Mouse (Mus musculus) heart, embryonic 15.5 days (tissue): Measurements from ENCODE around the gene Vegfb. TPM values are rescaled to one million over a fixed set of nuclear protein-coding genes. Genes with fewer than 3 reads are reported as not detected.

ENCODE experiments used
- ATAC-seq: fragments of 200-750 bp; cut with Nextera tagmentation; replicated peaks from 2 replicates; pipeline ENCODE4 v1.8.0; 2017; ENCODE audit warnings: low read depth, moderate TSS enrichment; ENCODE audit not compliant: insufficient number of reproducible peaks, insufficient read depth, low FRiP score
- H3K27ac ChIP-seq: fragments of 300-500 bp; sonication (generic); 2 replicates; pipeline ENCODE4 v1.5.1; 2015; ENCODE audit warnings: mild to moderate bottlenecking, inconsistent platforms
- H3K27me3 ChIP-seq: fragments of 300-500 bp; sonication (generic); 2 replicates; pipeline ENCODE4 v1.6.1; 2015; ENCODE audit warnings: inconsistent platforms
- H3K36me3 ChIP-seq: fragments of 300-500 bp; sonication (generic); 2 replicates; pipeline ENCODE4 v1.6.1; 2015; ENCODE audit warnings: mild to moderate bottlenecking, inconsistent platforms
- H3K4me1 ChIP-seq: fragments of 300-500 bp; sonication (generic); replicated peaks from 2 replicates; pipeline ENCODE4 v1.6.1; 2015; ENCODE audit warnings: inconsistent platforms
- H3K4me2 ChIP-seq: fragments of 300-500 bp; sonication (generic); 2 replicates; pipeline ENCODE4 v1.6.1; 2015; ENCODE audit warnings: inconsistent platforms, mild to moderate bottlenecking, moderate library complexity
- H3K4me3 ChIP-seq: fragments of 300-500 bp; sonication (generic); 2 replicates; pipeline ENCODE4 v1.5.1; 2015; ENCODE audit warnings: mild to moderate bottlenecking, inconsistent platforms
- H3K9ac ChIP-seq: fragments of 300-500 bp; sonication (generic); 2 replicates; pipeline ENCODE4 v1.6.1; 2015; ENCODE audit warnings: mild to moderate bottlenecking, inconsistent platforms
- H3K9me3 ChIP-seq: fragments of 300-500 bp; sonication (generic); replicated peaks from 2 replicates; pipeline ENCODE4 v1.6.1; 2016; ENCODE audit warnings: inconsistent platforms
- WGBS: fragments of 180-500 bp; shearing (Covaris S2); methylation state at CpG from one replicate; pipeline ENCODE4 v1.1.7; 2015; ENCODE audit warnings: mixed read lengths; 5-methylcytosine and 5-hydroxymethylcytosine counted together
- polyA plus RNA-seq: library from polyadenylated mRNA; unstranded; fragments of >200 nt; fragmentation: Nextera tagmentation; extraction: Ambion mirVana; gene quantifications from 2 replicates; pipeline ENCODE4 v1.2.1, GENCODE M21; 2015

Gene Vegfb
- polyA plus RNA-seq, 1 experiment from 2014 or later: 149 TPM

- Histone ChIP-seq H3K36me3 (peaks cover 14% of the 10 kb centered on the region; the same call in 1 of the 2 replicates), H3K4me1 (peaks cover 31% of the 10 kb centered on the region), H3K9ac (no peak overlapping the region), H3K27me3 (no peaks in the 10 kb centered on the region), H3K27ac (no peak overlapping the region; the same call in 1 of the 2 replicates), H3K9me3 (no peaks in the 10 kb centered on the region), H3K4me3 (no peak overlapping the region), H3K4me2 (no peak overlapping the region)
- no peak for ATAC-seq
- 89% methylated on average over 5 of the region's 5 CpGs for WGBS
Observed at GRCm38 (mm10) chr19:6949532-6949931, 37.9 kb downstream of the Vegfb start.

- Histone ChIP-seq H3K4me1 (peaks cover 25% of the 10 kb centered on the region), H3K4me3 (no peak overlapping the region), H3K9ac (no peak overlapping the region), H3K36me3 (0 out of 2 replicates have a peak, but pooled peaks cover 14% of the 10 kb centered on the region), H3K9me3 (no peaks in the 10 kb centered on the region), H3K27ac (no peak overlapping the region), H3K27me3 (no peaks in the 10 kb centered on the region), H3K4me2 (no peak overlapping the region)
- 77% methylated on average over 4 of the region's 4 CpGs for WGBS
- no peak for ATAC-seq
Observed at GRCm38 (mm10) chr19:6948186-6948585, 39.3 kb downstream of the Vegfb start.

GRCm38 (mm10) chr19:6947742-6948141, 39.7 kb downstream of the Vegfb start:
- ATAC-seq: no peak
- WGBS: 65% methylated on average over 4 of the region's 4 CpGs

GRCm38 (mm10) chr19:6943709-6944108, 43.7 kb downstream of the Vegfb start:
- H3K36me3 ChIP-seq: 0 out of 2 replicates have a peak, but pooled peaks cover 14% of the 10 kb centered on the region
- H3K27ac ChIP-seq: no peak overlapping the region
- H3K27me3 ChIP-seq: no peaks in the 10 kb centered on the region
- H3K4me3 ChIP-seq: no peak overlapping the region
- ATAC-seq: no peak
- no peaks in the 10 kb centered on the region for H3K9me3 ChIP-seq
- H3K4me2 ChIP-seq: no peak overlapping the region
- peaks cover 28% of the 10 kb centered on the region for H3K4me1 ChIP-seq
- WGBS: 92% methylated on average over 6 of the region's 6 CpGs
- no peak overlapping the region for H3K9ac ChIP-seq

More at GRCm38 (mm10) chr19:6947742-6948141, 39.7 kb downstream of the Vegfb start:
- no peaks in the 10 kb centered on the region for H3K9me3 ChIP-seq
- 0 out of 2 replicates have a peak, but pooled peaks cover 14% of the 10 kb centered on the region for H3K36me3 ChIP-seq
- no peak overlapping the region for H3K4me2 ChIP-seq
- H3K27ac ChIP-seq: no peak overlapping the region
- no peak overlapping the region for H3K4me3 ChIP-seq
- H3K4me1 ChIP-seq: peaks cover 25% of the 10 kb centered on the region
- H3K27me3 ChIP-seq: no peaks in the 10 kb centered on the region
- no peak overlapping the region for H3K9ac ChIP-seq

GRCm38 (mm10) chr19:6942764-6943163, 44.7 kb downstream of the Vegfb start:
- Histone ChIP-seq H3K27ac (peak overlapping the region; percentile 95), H3K36me3 (0 out of 2 replicates have a peak, but pooled peaks cover 14% of the 10 kb centered on the region), H3K4me1 (peaks cover 28% of the 10 kb centered on the region), H3K4me2 (peak overlapping the region; percentile 99), H3K4me3 (peak overlapping the region; percentile 87), H3K9ac (peak overlapping the region; percentile 95), H3K9me3 (no peaks in the 10 kb centered on the region), H3K27me3 (no peaks in the 10 kb centered on the region)
- 23% methylated on average over 5 of the region's 5 CpGs for WGBS
- no peak for ATAC-seq

GRCm38 (mm10) chr19:6942249-6942691, 45.2 kb downstream of the Vegfb start, which contains the start of gene Gpr137:
Gpr137 (minus strand) TSS chr19:6942480.
- Histone ChIP-seq H3K27ac (peak within 1 kb of the TSS; percentile 95), H3K9ac (peak within 1 kb of the TSS; percentile 95), H3K36me3 (0 out of 2 replicates have a peak, but pooled peaks cover 14% of the 10 kb centered on the region), H3K4me3 (peak within 1 kb of the TSS; percentile 87), H3K4me2 (peak within 1 kb of the TSS; percentile 99), H3K9me3 (no peaks in the 10 kb centered on the region), H3K4me1 (peaks cover 28% of the 10 kb centered on the region), H3K27me3 (no peaks in the 10 kb centered on the region)
- peak; percentile 90 for ATAC-seq
- under 1% methylated on average over 27 of the region's 27 CpGs for WGBS

GRCm38 (mm10) chr19:6941372-6942248, 45.8 kb downstream of the Vegfb start, which contains the start of gene Bad:
Bad (plus strand) TSS chr19:6941861.
- peak within 1 kb of the TSS; percentile 87 for H3K4me3 ChIP-seq
- H3K9ac ChIP-seq: peak within 1 kb of the TSS; percentile 95
- H3K36me3 ChIP-seq: 0 out of 2 replicates have a peak, but pooled peaks cover 13% of the 10 kb centered on the region
- peaks cover 28% of the 10 kb centered on the region for H3K4me1 ChIP-seq
- H3K9me3 ChIP-seq: no peaks in the 10 kb centered on the region
- no peaks in the 10 kb centered on the region for H3K27me3 ChIP-seq
- peak within 1 kb of the TSS; percentile 95 for H3K27ac ChIP-seq
- WGBS: under 1% methylated on average over 83 of the region's 83 CpGs
- H3K4me2 ChIP-seq: peak within 1 kb of the TSS; percentile 99
- ATAC-seq: peak; percentile 85

- H3K27me3 ChIP-seq: peaks cover 7% of the 10 kb centered on the region
- peak overlapping the region; percentile 67 for H3K27ac ChIP-seq
- 0 out of 2 replicates have a peak, but pooled peaks have one; percentile 0 for ATAC-seq
- H3K4me2 ChIP-seq: peak overlapping the region; percentile 99
- peak overlapping the region; percentile 87 for H3K4me3 ChIP-seq
- H3K36me3 ChIP-seq: 0 out of 2 replicates have a peak, but pooled peaks cover 4% of the 10 kb centered on the region
- no peaks in the 10 kb centered on the region for H3K9me3 ChIP-seq
- 18% methylated on average over 29 of the region's 29 CpGs for WGBS
- peak overlapping the region; percentile 95 for H3K9ac ChIP-seq
- H3K4me1 ChIP-seq: peaks cover 28% of the 10 kb centered on the region
Observed at GRCm38 (mm10) chr19:6940396-6941351, 46.8 kb downstream of the Vegfb start.

- Histone ChIP-seq H3K27ac (no peak overlapping the region), H3K9me3 (no peaks in the 10 kb centered on the region), H3K4me3 (no peak overlapping the region), H3K4me2 (no peak overlapping the region), H3K4me1 (peaks cover 30% of the 10 kb centered on the region), H3K9ac (no peak overlapping the region), H3K27me3 (peaks cover 20% of the 10 kb centered on the region), H3K36me3 (no peaks in the 10 kb centered on the region)
- 88% methylated on average over 20 of the region's 20 CpGs for WGBS
- ATAC-seq: no peak
Observed at GRCm38 (mm10) chr19:6939106-6940002, 48.1 kb downstream of the Vegfb start.
